Mouse (Mus musculus) gastrocnemius, adult 2 months (tissue): ENCODE measurements around the gene Kdm1a. TPM values are rescaled to one million over a fixed set of nuclear protein-coding genes. Genes with fewer than 3 reads are reported as not detected.

Experiments used
- DNase-seq: peaks from one replicate; pipeline ENCODE4 v3.0.0; 2022
- H3K27ac ChIP-seq: fragments of 200-600 bp; 2 replicates; pipeline ENCODE4 v1.8.1; 2022; ENCODE audit warnings: mild to moderate bottlenecking
- H3K4me3 ChIP-seq: fragments of 200-600 bp; 2 replicates; pipeline ENCODE4 v1.8.1; 2022; ENCODE audit warnings: mild to moderate bottlenecking, moderate library complexity
- CTCF ChIP-seq: fragments of 200-600 bp; IDR thresholded peaks from 2 replicates; pipeline ENCODE4 v1.8.1; 2022; ENCODE audit warnings: antibody characterized with exemption, mild to moderate bottlenecking, moderate library complexity
- intact Hi-C: fragments of 180-260 bp; cut with DNase I; formaldehyde crosslinking; loops from one replicate; pipeline ENCODE4 v1.15.1; 2025
- total RNA-seq, 2 experiments: library from RNA; stranded (reverse); gene quantifications; 2 replicates each; pipeline ENCODE4 v1.2.3; 2021

Gene Kdm1a
- total RNA-seq, 2 experiments from 2014 or later: 18.2 to 20.0 TPM

DNA sequence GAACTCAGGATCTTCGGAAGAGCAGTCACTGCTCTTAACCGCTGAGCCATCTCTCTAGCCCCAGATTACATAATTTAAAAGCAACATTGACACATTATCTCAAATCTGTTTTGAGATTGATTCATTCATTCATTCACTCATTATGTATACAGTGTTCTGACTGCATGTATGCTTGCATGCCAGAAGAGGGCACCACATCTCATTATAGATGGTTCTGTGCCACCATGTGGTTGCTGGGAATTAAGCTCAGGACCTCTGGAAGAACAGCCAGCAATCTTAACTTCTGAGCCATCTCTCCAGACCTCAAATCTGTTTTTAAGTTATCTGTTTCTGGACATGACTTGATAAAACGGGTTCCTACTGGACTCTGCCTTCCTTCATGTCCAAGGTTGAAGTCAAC is 2.7 kb downstream of the Kdm1a start:
- no peak for DNase-seq
- Histone ChIP-seq H3K27ac (no peak overlapping the region), H3K4me3 (no peak overlapping the region)
- no peak; the same call in 1 of the 2 replicates for TF ChIP-seq CTCF
- intact Hi-C loops: loop anchor here (5.0 kb wide), 1 partner anchor 143 kb away; no protein-coding TSS in a partner anchor

DNA sequence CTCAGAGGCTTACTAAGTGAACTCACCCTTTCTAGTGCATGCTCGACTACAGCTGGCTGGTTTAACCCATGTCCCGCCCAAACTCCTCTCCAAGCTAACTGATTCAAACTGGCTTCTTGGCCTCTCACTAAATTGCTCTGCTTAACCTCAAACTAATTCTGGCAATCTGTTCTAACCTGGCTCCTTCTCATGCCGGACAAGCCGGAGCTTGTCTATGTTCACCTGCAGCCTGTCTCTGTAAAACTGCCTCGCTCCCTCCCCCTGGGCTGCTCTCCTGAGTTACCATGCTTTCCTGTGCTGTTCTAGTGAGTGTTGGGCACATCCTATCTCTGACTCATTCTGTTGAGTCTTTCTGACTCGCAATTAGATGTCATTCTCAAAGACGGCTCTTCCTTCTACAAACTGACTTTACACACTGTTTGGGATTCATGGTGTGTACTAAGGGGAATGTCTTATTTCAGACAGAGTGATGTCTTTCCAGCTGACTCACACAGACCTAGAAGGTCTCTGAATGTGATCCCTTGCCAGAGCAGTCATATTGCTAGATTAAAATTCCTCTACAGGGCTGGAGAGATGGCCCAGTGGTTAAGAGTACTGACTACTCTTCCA is 4.2 kb downstream of the Kdm1a start:
- DNase-seq: no peak
- intact Hi-C loops: no loop called here
- H3K27ac ChIP-seq: no peak overlapping the region
- H3K4me3 ChIP-seq: no peak overlapping the region
- no peak for TF ChIP-seq CTCF

GRCm38 (mm10) chr4:136595221-136595620 is 7.3 kb downstream of the Kdm1a start:
- Histone ChIP-seq H3K27ac (no peak overlapping the region), H3K4me3 (no peak overlapping the region)
- intact Hi-C loops: no loop called here
- no peak for DNase-seq
- no peak for TF ChIP-seq CTCF

GRCm38 (mm10) chr4:136594006-136594405 is 8.5 kb downstream of the Kdm1a start:
- DNase-seq: no peak
- no peak for TF ChIP-seq CTCF
- intact Hi-C loops: no loop called here
- Histone ChIP-seq H3K4me3 (no peak overlapping the region), H3K27ac (no peak overlapping the region)

DNA sequence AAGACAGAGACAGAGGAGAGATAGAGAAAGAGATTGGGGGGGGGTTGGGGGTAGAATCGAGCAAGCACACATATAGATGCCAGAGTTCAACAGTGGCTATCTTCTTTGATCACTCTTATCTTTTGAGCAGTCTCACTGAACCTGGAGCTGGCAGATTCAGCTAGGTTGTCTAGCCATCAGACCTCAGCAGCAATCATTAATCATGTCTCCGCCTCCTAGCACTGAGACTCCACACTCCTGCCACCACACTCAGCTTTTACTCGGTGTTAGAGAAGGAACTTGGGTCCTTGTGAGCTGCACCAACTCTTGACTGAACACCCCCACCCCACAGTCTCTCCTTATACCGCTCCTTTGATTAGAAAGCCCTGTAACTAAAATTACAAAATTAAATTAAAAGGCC is 10.4 kb downstream of the Kdm1a start:
- Histone ChIP-seq H3K27ac (no peak overlapping the region), H3K4me3 (no peak overlapping the region)
- DNase-seq: no peak
- intact Hi-C loops: no loop called here
- no peak for TF ChIP-seq CTCF

- no peak for TF ChIP-seq CTCF
- DNase-seq: no peak
- intact Hi-C loops: no loop called here
- Histone ChIP-seq H3K4me3 (no peak overlapping the region), H3K27ac (no peak overlapping the region)
Measured at GRCm38 (mm10) chr4:136588003-136588402, 14.5 kb downstream of the Kdm1a start.

- no peak for DNase-seq
- no peak for TF ChIP-seq CTCF
- intact Hi-C loops: no loop called here
Measured at GRCm38 (mm10) chr4:136587221-136587827, 15.2 kb downstream of the Kdm1a start.

DNA sequence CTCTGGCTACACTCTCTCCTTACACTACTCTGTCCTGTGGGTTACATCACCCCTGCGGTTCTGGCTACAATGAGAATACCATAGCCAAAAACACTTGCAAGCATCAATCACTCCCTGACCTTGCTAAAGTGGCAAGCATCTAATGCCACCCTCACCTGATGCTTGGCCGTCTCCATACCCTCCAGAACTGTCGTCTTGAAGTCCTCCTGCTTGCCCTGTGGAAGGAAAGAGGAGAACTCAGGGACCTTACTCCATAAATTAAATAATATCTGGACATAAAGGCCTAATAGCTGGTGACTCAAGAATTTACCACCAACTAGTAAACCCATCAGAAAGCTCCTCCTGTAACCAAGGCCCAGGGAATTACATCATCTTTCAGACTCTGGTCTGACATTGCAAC is 20.6 kb downstream of the Kdm1a start:
- TF ChIP-seq CTCF: no peak
- intact Hi-C loops: no loop called here
- no peak overlapping the region for H3K4me3 ChIP-seq
- DNase-seq: no peak
- H3K27ac ChIP-seq: no peak overlapping the region

More at GRCm38 (mm10) chr4:136587221-136587827, 15.2 kb downstream of the Kdm1a start:
- H3K27ac ChIP-seq: no peak overlapping the region
- H3K4me3 ChIP-seq: no peak overlapping the region

GRCm38 (mm10) chr4:136569998-136570397 is 32.5 kb downstream of the Kdm1a start:
- no peak for TF ChIP-seq CTCF
- H3K4me3 ChIP-seq: no peak overlapping the region
- intact Hi-C loops: no loop called here
- H3K27ac ChIP-seq: no peak overlapping the region
- no peak for DNase-seq

DNA sequence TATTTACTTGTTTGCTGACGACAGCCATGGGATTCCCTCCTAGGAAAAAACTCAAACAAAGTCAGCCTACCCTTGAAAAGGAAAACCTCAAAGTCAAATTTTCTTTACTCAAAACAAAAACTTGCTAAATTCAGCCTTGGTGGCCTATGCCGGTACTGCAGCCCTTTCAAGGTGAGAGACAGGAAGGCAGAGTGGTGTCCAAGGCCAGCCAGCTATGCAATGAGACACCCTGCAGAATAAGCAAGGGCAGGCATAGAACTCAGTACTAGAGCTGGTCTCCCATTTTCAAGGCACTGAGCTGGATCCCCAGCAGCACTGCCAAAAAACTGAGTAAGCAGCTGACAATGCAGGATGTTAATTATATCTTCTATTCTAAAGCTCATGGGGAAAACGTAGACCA is 33.9 kb downstream of the Kdm1a start:
- no peak for DNase-seq
- Histone ChIP-seq H3K27ac (no peak overlapping the region), H3K4me3 (no peak overlapping the region)
- intact Hi-C loops: no loop called here
- TF ChIP-seq CTCF: peak; percentile 34

DNA sequence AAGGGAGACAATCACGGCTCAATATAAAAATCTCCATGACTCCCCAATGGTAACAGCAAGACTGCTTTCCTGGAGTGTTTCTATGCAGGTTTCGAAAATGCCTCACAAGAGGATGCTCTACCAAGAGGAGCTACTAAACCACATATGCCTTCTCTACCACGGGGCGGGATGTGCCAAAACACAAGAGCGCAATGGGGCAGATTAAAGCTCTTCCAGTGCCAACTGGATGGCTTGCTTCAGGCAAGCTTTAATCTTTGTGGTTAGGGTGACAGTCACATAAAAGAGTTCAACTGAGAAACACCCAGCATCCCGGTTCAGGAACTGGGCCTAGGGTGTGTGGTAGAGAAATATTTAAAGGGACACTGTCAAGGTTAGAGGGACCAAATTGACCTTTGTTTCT is 39.8 kb downstream of the Kdm1a start:
- intact Hi-C loops: no loop called here
- no peak for DNase-seq
- TF ChIP-seq CTCF: no peak
- no peak overlapping the region for H3K27ac ChIP-seq
- no peak overlapping the region for H3K4me3 ChIP-seq

DNA sequence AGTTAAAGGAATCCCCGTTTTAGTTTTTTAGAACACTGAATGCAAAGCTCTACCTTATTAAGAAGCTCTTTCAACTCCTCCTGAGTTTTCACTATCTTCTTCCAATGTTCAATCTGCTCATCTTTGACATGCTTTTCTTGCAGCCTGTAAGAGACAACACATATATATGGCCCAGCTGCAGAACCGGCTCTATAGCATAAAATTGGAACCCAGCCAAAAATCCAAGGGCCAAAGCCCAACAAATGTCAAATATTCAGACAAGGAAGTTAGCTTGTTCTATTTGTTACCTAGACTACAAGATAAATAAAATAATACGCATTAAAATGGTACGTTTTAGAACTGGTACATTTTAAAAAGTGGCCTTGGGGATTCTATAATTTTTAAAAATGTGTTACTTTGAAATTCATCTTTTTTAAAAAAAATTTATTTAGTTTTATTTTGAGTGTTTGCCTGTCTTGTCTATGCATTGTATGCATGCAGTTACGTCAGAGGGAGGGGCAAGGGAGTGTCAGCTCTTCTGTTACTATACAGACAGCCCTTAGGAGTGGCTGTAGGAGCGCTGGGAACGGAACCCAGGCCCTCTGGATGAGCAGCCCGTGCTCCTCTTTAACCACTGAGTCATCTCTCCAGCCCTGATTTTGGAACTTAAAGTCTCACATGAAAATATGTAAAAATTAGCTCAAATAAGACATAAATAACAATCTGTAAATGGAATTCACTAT is 42.1 kb downstream of the Kdm1a start:
- Histone ChIP-seq H3K27ac (no peak overlapping the region), H3K4me3 (no peak overlapping the region)
- TF ChIP-seq CTCF: no peak
- intact Hi-C loops: no loop called here
- DNase-seq: no peak

- H3K27ac ChIP-seq: no peak overlapping the region
- no peak overlapping the region for H3K4me3 ChIP-seq
- TF ChIP-seq CTCF: no peak
- DNase-seq: no peak
- intact Hi-C loops: no loop called here
Measured at GRCm38 (mm10) chr4:136559690-136560089, 42.8 kb downstream of the Kdm1a start.
